Mouse (Mus musculus) embryo, embryonic 10.5 days (tissue): ENCODE data around the gene Angel1.
A peak's percentile ranks its signal among the peaks of the same experiment; 100 is the strongest.

Experiments used
- DNase-seq: peaks from one replicate; pipeline ENCODE4 v3.0.0-alpha.2; 2015; ENCODE audit warnings: low spot score

Gene Angel1

GRCm38 (mm10) chr12:86701491-86701890 is 24.8 kb downstream of the Angel1 start:
- DNase-seq, result no peak

DNA sequence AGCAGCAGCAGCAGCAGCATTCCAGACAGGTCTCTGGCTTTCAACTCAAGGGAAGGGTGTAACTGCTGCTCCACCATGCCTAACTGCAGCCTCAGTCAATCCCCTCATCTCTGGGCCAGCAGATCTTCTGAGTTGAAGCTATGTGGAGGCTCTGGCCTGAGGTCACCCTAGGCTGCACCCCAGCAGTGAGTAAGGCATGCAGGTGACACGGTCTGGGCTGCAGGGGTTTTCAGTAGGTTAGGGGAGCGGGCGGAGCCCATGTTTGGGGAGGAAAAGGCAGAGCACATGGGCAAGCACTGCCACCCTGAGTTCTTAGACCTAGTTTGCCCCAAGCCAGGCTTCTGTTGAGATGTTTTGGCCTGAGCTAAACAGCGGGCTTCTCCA is 25.3 kb downstream of the Angel1 start:
- no peak for DNase-seq

DNA sequence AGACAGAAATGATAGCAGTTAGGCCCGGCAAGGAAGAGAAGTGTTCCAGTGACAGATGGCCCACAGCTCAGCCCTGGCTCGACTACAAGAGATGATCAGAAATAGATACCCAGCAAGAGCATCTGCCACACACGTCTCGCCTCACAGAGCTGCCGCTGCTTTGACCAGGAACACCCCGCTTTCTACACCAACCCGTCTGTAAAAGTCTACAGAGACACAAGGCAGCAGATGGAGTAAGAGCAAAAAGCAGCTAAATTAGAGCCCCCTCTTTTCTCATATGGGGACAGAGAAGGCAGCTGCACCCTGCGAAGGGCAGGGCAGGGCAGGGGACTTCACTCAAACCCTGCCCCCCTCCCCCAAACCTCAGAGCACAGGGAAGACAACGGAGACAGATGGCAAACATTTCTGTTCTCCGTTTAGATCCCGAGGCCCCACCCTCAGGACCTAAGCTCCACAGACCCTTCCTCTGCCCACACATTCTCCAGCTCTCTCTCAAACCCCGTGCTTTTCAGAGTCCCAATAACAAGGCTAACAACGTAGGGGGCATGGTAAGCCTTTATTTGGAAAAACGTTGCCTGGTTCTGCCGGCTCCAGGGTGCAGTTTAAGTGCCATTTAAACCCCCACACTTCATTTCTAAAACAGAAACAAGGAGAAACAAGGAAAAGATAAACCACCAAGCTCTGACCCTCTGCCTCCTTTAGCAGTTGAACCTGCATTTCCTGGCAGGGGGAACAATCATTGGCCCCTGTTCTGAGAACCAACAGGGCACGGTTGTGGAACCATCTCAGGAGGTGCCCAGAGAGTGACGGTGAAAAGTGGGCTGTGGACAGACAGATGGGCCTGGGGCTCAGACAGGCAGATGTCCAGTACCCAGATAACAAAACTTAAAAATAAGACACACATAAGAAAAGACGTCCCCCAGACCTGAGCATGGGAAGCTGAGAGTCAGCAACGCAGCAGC is 26.0 kb downstream of the Angel1 start:
- DNase-seq, result peak; percentile 39

GRCm38 (mm10) chr12:86698537-86698936 is 27.7 kb downstream of the Angel1 start:
- DNase-seq, result no peak

GRCm38 (mm10) chr12:86697996-86698395 is 28.3 kb downstream of the Angel1 start:
- DNase-seq, result peak; percentile 40

GRCm38 (mm10) chr12:86694441-86694840 is 31.8 kb downstream of the Angel1 start:
- no peak for DNase-seq

- no peak for DNase-seq
Measured at GRCm38 (mm10) chr12:86693389-86693788, 32.9 kb downstream of the Angel1 start.

GRCm38 (mm10) chr12:86692471-86693356 is 33.5 kb downstream of the Angel1 start:
- DNase-seq, result no peak

GRCm38 (mm10) chr12:86690700-86691485 is 35.4 kb downstream of the Angel1 start:
- DNase-seq, result no peak

DNA sequence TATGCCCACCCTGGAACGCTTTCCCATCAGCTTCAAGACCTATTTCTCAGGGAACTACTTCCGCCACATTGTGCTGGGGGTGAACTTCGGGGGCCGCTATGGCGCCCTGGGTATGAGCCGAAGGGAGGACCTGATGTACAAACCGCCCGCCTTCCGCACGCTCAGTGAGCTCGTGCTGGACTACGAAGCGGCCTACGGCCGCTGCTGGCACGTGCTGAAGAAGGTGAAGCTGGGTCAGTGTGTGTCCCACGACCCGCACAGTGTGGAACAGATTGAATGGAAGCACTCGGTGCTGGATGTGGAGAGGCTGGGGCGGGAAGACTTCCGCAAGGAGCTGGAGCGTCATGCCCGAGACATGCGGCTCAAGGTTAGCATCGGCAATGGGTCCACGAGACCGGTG is 37.3 kb downstream of the Angel1 start:
- no peak for DNase-seq

GRCm38 (mm10) chr12:86687971-86688573 is 38.2 kb downstream of the Angel1 start:
- DNase-seq, result no peak

DNA sequence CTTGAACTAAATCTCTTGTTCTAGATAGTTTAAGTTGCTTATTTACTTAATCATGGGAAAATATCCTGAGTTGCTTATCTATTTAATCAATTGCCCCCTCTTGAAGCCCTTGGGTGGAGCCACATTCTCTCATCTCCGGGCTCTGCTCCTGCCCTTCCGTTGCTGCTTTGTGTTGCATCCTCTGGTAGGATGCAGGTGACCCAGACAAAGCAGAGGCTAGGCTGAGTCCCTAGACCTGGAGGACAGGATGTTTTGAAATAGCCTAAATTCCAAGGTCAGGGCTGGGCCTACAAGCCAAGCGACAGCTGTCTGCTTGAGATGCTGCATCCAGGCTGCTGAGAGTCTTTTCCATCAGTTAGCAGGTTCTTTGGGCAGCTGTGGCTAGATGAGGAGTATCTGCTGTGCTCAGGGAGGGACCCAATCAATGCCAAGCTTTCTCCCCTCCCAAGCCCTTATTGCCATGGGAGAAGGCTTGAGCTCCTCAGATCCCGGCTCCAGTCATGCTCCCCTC is 38.8 kb downstream of the Angel1 start:
- DNase-seq, result no peak

- DNase-seq, result no peak
Measured at GRCm38 (mm10) chr12:86686551-86687330, 39.5 kb downstream of the Angel1 start.

GRCm38 (mm10) chr12:86685275-86685674 is 41.0 kb downstream of the Angel1 start:
- DNase-seq, result no peak

GRCm38 (mm10) chr12:86683698-86684097 is 42.6 kb downstream of the Angel1 start:
- DNase-seq, result no peak

DNA sequence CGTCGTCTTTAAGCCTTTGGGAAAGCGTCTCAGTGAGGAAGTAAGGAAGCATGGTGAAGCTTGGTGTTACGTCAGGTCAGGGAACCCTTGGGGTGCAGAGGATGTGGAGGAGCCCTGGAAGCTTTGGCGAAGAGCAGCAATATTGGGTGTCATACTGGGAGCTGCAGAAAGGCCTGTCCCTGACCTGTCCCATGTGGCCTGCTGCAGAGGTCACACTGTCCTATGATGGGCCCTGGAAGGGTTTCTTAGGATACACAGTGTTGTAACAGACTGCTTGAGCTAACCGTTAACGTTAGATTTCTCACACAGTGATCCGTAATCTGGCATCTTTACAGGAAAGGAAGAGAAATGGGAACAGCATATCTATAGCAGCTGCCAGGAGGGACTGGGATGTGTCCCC is 44.1 kb downstream of the Angel1 start:
- DNase-seq, result no peak

- no peak for DNase-seq
Measured at GRCm38 (mm10) chr12:86681626-86682025, 44.6 kb downstream of the Angel1 start.

GRCm38 (mm10) chr12:86680591-86681193 is 45.6 kb downstream of the Angel1 start:
- DNase-seq, result peak; percentile 48

DNA sequence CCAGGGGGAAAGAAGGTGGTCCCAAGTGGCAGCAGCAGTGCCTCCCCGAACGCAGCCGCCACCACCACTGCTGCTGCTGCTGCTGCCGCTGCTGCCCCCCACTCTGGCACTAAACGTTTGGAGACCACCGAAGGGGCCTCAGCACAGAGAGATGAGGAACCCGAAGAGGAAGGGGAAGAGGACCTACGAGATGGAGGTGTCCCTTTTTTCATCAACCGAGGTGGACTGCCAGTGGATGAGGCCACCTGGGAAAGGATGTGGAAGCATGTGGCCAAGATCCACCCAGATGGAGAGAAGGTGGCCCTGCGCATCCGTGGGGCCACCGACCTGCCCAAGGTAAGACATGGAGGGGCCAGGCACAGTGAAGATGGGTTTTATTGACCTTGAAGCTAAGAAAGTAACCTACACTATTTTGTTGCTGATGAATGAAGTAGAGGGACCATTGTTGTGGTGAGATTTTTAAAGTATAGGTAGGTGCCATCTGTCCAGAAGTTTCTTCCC is 46.2 kb downstream of the Angel1 start:
- peak; percentile 14 for DNase-seq

- peak; percentile 52 for DNase-seq
Measured at GRCm38 (mm10) chr12:86679546-86679930, 46.7 kb downstream of the Angel1 start.
